Mouse (Mus musculus) brain, embryonic 14.5 days (tissue): ENCODE measurements at regions not wholly inside any gene's neighbourhood (a gene's known extent, or its start where the extent isn't known, plus 50 kb on each side); places are given as distances from the start of the nearest gene placed in this dataset.

Source experiments
- CTCF ChIP-seq: fragments of 200-500 bp; IDR thresholded peaks from 2 replicates; pipeline ENCODE4 v1.5.1; 2012; ENCODE audit warnings: inconsistent platforms, mild to moderate bottlenecking, moderate library complexity, borderline replicate concordance; ENCODE audit not compliant: insufficient read depth, insufficient read length; ENCODE audit errors: extremely low read depth
- POLR2A ChIP-seq: fragments of 200-500 bp; IDR thresholded peaks from 2 replicates; pipeline ENCODE4 v1.6.1; 2012; ENCODE audit warnings: mild to moderate bottlenecking, inconsistent platforms, borderline replicate concordance; ENCODE audit not compliant: poor library complexity, insufficient read depth, insufficient read length, severe bottlenecking; ENCODE audit errors: extremely low read depth

- TF ChIP-seq POLR2A = no peak
- peak; percentile 48; the same call in 1 of the 2 replicates for TF ChIP-seq CTCF
Measured at GRCm38 (mm10) chr10:66813850-66814564, 281.9 kb upstream of the Jmjd1c start.
